Mouse (Mus musculus): ENCODE results near the gene Tfe3. TPM values are rescaled to one million over a fixed set of nuclear protein-coding genes. Genes with fewer than 3 reads are reported as not detected.
A peak's percentile ranks its signal among the peaks of the same experiment; 100 is the strongest.
"Not testable (repeated sequence)": the region's sequence is repeated elsewhere in the genome, so short reads cannot be mapped to it uniquely, and the experiment has no call there.

Tfe3 gene
- total RNA-seq, 2 experiments from 2014 or later, result 32.5 to 33.8 TPM

- intact Hi-C loops (cut with DNase I), result no loop called here
- no peak for DNase-seq (ENCODE audit: low spot score in 2 of 2)
Measured at GRCm38 (mm10) chrX:7745429-7745828, 16.9 kb upstream of the Tfe3 start.

DNA sequence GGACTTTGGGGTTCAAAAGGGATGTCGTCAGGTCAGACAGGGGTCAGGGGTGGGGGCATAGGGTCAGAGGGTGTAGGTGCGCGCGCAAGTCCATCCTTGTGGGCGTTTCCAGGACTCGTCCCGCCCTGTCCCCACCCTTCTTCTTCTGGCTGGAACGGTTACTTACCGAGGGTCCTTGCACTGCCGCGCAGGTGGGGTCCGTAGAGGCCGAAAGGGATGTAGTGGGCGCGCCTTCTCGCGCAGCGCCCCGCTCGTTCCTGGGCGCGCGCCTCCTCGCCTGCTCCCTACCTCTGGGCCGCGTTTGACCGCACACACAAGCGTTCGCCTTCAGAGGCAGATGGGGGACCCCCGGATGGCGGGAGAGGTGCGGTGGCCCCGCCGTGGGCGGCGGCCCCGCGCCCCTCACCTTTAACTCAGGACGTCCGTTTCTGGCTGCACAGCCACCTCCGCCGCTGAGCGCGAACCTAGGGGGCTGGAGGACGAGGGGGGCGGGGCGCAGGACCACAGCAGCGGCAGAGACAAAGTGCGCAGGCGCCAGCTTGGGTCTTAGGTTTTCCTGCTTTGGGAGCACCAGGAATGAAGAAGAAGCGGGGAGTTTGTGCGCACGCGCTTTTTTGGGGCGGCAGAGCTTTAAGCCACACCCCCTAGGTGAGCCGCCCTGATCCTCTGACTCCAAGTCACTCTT, 11.8 kb upstream of the Tfe3 start, which contains the start of gene Ccdc120:
Ccdc120 (minus strand) TSS at position 474 of the 685 bp plus-strand sequence.
- intact Hi-C loops (cut with DNase I), result no loop called here
- peak; percentile 73 to 77 for DNase-seq (ENCODE audit: low spot score in 2 of 2)

DNA sequence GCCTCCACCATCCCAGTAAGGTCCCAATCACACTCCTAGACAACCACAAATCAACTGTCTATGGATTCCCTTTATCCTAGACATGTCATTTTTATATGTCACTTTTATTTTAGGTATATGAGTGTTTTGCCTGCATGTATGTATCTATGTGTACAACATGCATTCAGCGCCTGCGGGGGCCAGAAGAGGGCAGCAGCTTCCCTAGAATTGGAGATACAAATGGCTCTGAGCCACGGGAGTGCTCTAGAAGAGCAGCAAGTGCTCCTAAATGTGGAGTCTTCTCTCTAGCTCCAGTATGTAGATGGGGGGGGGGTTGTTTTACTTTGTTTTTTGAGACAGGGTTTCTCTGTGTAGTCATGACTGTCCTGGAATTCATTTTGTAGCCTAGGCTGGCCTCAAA, 8.7 kb upstream of the Tfe3 start:
- intact Hi-C loops (cut with DNase I); DNase-seq (ENCODE audit: low spot score in 2 of 2): not testable (repeated sequence)

- no peak for DNase-seq (ENCODE audit: low spot score in 2 of 2)
- intact Hi-C loops (cut with DNase I), result no loop called here
Measured at GRCm38 (mm10) chrX:7762921-7763197, 499 bp downstream of the Tfe3 start.

GRCm38 (mm10) chrX:7763631-7764393, 1.5 kb downstream of the Tfe3 start:
- DNase-seq (ENCODE audit: low spot score in 2 of 2), result no peak
- intact Hi-C loops (cut with DNase I), result no loop called here

DNA sequence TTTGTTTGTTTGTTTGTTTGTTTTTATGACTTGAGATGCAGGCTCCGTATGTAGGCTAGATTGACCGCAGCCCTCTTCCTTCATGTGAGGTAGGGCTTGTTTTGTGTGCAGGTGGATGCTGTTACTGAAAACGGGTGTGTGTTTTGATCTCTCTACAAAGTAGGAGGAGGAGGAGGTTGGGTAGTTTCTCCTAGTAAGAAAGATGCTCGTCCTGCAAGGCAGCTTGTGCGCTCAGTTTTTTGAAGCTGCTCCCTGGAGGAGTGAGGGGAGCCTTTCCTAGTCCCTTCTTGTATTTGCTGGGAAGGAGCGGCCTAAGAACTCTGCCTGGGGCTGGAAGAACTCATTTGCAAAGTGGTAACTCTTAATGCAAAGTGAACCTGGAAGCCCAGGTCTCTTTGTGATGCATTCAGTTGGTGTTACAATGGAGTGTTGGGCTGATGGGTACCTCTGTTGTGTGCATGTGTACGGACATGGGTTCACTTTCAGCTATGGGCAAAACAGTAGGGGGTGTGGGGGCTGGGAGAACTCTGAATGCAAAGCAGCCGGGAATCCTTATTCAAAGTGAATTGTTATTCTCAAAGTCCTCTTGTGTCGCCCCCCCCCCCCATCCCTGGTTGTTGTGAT, 2.4 kb downstream of the Tfe3 start:
- no peak for DNase-seq (ENCODE audit: low spot score in 2 of 2)

GRCm38 (mm10) chrX:7765281-7765670, 2.9 kb downstream of the Tfe3 start:
- intact Hi-C loops (cut with DNase I), result no loop called here
- no peak for DNase-seq (ENCODE audit: low spot score in 2 of 2)

More for the DNA sequence above, 2.4 kb downstream of the Tfe3 start:
- intact Hi-C loops (cut with DNase I), result no loop called here

- no peak for DNase-seq (ENCODE audit: low spot score in 2 of 2)
- intact Hi-C loops (cut with DNase I), result no loop called here
Measured at GRCm38 (mm10) chrX:7765764-7766163, 3.4 kb downstream of the Tfe3 start.

GRCm38 (mm10) chrX:7769302-7770017, 7.1 kb downstream of the Tfe3 start:
- DNase-seq (ENCODE audit: low spot score in 2 of 2), result no peak
- intact Hi-C loops (cut with DNase I), result no loop called here

- DNase-seq (ENCODE audit: low spot score in 2 of 2), result no peak
- intact Hi-C loops (cut with DNase I), result no loop called here
Measured at GRCm38 (mm10) chrX:7772766-7773165, 10.4 kb downstream of the Tfe3 start.

- intact Hi-C loops (cut with DNase I), result no loop called here
- no peak for DNase-seq (ENCODE audit: low spot score in 2 of 2)
Measured at GRCm38 (mm10) chrX:7775501-7776205, 13.3 kb downstream of the Tfe3 start.

GRCm38 (mm10) chrX:7776329-7777082, 14.1 kb downstream of the Tfe3 start:
- intact Hi-C loops (cut with DNase I), result no loop called here

GRCm38 (mm10) chrX:7778450-7779244, 16.3 kb downstream of the Tfe3 start:
- no peak for DNase-seq (ENCODE audit: low spot score in 2 of 2)
- intact Hi-C loops (cut with DNase I), result no loop called here

More at GRCm38 (mm10) chrX:7776329-7777082, 14.1 kb downstream of the Tfe3 start:
- peak in 1 of 2 experiments; percentile 39 for DNase-seq (ENCODE audit: low spot score in 2 of 2)

DNA sequence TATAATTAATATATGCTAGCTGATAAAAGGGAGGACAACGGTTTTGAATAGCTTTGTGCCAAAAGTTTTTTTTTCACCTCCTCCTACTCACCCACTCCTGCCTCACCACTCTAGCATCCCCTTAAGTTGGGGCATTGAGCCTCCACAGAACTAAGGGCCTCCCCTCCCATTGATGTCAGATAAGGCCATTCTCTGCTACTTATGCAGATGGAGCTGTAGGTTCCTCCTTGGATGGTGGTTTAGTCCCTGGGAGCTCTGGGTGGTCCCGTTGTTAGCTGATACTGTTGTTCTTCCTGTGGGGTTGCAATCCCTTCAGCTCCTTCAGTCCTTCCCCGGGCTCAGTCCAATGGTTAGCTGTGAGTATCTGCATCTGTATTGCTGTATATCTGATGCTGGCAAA, 16.9 kb downstream of the Tfe3 start:
- intact Hi-C loops (cut with DNase I), result no loop called here

DNA sequence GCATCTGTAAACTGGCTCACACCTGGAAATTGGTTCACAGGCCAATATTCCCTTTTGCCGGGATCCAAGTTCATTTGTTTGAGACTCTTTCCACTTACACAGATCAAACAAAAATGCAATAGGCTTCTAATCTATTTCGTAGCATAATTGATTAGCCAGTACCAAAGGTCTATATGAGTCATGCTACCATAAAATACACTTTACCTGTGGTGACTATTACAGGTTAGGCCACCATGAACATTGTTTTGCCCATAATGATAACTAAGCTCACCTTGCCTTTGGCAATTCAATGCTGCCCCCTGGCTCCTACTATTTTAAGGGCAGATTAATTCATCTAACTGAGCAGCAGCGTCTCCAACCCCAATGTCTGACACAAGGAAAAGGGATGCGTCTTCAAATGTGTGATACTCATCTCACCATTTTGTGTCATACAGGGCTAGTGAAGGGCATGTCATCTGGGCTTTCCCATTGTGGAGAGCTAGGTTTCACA, 20.3 kb downstream of the Tfe3 start:
- intact Hi-C loops (cut with DNase I), result no loop called here
- no peak for DNase-seq (ENCODE audit: low spot score in 2 of 2)

More for the DNA sequence above, 16.9 kb downstream of the Tfe3 start:
- DNase-seq (ENCODE audit: low spot score in 2 of 2), result no peak

DNA sequence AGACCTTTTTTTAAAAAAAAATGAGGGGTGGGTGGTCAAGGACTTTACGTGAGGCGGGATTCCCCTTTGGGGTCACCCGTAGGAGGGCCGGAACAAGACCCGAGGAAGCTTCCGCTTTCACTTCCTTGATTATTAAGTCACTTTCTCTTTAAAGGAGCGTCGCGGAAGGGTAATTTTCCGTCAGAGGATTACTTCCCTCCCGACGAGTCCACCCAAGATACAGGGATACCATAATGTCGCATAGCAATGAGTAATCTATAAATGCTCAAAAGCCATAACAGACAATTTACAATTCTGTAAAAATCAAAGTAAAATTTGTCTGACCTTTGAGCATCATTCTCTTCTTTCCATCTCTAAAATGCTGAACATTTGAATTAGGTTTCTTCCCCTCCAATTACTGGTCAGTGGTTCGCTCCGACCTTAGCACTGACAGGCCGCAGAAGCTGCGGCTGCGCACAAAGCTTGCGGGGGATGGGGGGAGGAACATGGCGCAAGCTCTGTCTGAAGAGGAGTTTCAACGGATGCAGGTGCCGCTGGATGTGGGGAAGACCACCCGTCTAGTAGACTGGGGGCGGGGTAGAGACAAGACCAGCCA, 27.3 kb downstream of the Tfe3 start, which contains the start of gene Gripap1:
Gripap1 (plus strand) TSS at position 224 of the 595 bp plus-strand sequence.
- intact Hi-C loops (cut with DNase I), result no loop called here

DNA sequence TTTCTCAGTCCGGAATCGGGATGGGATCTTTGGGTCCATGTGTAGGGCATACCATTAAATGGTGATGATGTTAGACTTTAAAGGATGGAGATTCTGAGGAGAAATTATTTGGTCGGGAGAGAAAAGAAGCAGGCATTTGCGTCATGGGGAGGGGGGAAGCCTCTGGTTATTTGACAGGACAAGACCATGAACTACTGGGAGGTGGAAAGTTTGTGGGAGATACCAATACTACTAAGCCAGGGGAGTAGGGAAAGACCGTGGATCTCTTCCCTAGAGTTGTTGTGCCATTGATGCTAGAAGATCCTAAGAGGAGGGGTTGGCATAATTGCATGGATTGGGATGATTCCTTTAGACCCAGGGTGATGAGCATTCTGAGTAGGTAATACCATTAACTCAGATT, 27.9 kb downstream of the Tfe3 start:
- intact Hi-C loops (cut with DNase I), result no loop called here
- no peak for DNase-seq (ENCODE audit: low spot score in 2 of 2)

More for the DNA sequence above, 27.3 kb downstream of the Tfe3 start, which contains the start of gene Gripap1:
- peak; percentile 62 to 67 for DNase-seq (ENCODE audit: low spot score in 2 of 2)
